Mouse (Mus musculus): ENCODE data around the gene Cd160. TPM values are rescaled to one million over a fixed set of nuclear protein-coding genes. Genes with fewer than 3 reads are reported as not detected.

Cd160 gene
- total RNA-seq, 1 experiment, result 0.36 TPM

DNA sequence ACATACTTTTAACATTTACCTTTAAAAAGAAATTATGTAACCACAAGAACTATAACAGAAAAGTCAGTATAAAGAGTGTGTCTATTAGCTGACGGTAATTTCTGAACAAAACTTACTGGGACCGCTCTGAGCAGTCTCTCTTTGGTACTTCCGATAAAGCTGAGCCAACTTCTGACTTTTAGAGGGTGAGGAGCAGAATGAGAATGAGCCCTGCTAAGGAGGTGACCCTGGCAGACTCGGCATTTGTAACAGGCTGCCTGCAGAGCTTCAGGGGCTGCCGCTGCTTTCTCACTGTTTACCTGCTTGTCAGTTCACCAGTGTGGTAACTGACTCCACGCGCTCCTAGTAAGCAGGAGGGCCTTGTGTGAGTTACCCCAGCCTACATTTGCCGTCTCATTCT, 46.9 kb downstream of the Cd160 start:
- peaks cover 2% of the 10 kb centered on the region; the same call in 1 of the 2 replicates for H3K36me3 ChIP-seq (ENCODE audit: control insufficient read depth, insufficient read depth, low read length, poor library complexity, severe bottlenecking)
- no peaks in the 10 kb centered on the region for H3K4me1 ChIP-seq (ENCODE audit: control insufficient read depth in 2 of 2, insufficient read depth in 2 of 2, low read length in 2 of 2, poor library complexity in 1 of 2)
- DNase-seq (ENCODE audit: low read depth, low spot score), result no peak
- no peak overlapping the region for H3K27ac ChIP-seq (ENCODE audit: insufficient read depth, low read depth, low read length, poor library complexity, severe bottlenecking)
- H3K9me3 ChIP-seq (ENCODE audit: control insufficient read depth, insufficient read depth, low read depth, low read length), result no peaks in the 10 kb centered on the region
- H3K4me3 ChIP-seq (ENCODE audit: insufficient read depth in 1 of 2, low read depth in 1 of 2, low read length in 2 of 2, poor library complexity in 1 of 2, severe bottlenecking in 1 of 2), result no peak overlapping the region
- TF ChIP-seq CHD2 (IDR thresholded peaks at IDR 0.05; ENCODE audit: low read depth, low read length) (no peak), ZC3H11A (IDR thresholded peaks at IDR 0.05; ENCODE audit: borderline replicate concordance, low read depth, low read length) (no peak), HCFC1 (IDR thresholded peaks at IDR 0.05; ENCODE audit: borderline replicate concordance, insufficient read depth, low read length) (no peak), ZNF384 (IDR thresholded peaks at IDR 0.05; ENCODE audit: low read depth, low read length) (no peak), MAFK (IDR thresholded peaks at IDR 0.05; ENCODE audit: insufficient read depth, low read depth, low read length) (no peak)
- in situ Hi-C loops (cut with MboI; ENCODE audit: low sequenced_read_pairs in 2 of 2, unreplicated experiment in 2 of 2), result no loop called here
- H3K9ac ChIP-seq (ENCODE audit: insufficient read depth, low read depth, low read length, poor library complexity, severe bottlenecking), result no peak overlapping the region

DNA sequence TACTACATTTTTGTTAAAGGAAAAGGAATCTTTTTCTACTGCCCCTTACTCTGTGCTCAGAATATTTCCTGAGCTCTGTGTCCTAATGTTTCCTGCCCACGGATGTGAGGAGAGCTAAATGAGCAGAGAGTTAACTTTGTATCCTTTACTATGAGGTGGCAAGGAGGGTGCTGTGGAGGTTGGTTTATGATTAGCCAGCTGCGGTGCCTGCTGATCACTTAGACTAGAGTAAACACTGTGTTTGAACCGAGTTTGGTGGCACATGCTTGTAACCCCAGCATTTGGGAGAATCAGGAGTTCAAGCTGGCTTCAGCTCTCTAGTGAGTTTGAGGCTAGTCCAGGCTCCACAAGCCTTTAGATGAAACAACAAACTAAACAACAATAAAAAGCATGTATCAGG, 52.0 kb downstream of the Cd160 start:
- DNase-seq (ENCODE audit: low read depth, low spot score), result no peak
- H3K36me3 ChIP-seq (ENCODE audit: control insufficient read depth, insufficient read depth, low read length, poor library complexity, severe bottlenecking), result no peaks in the 10 kb centered on the region
- H3K4me3 ChIP-seq (ENCODE audit: insufficient read depth in 1 of 2, low read depth in 1 of 2, low read length in 2 of 2, poor library complexity in 1 of 2, severe bottlenecking in 1 of 2), result no peak overlapping the region
- in situ Hi-C loops (cut with MboI; ENCODE audit: low sequenced_read_pairs in 2 of 2, unreplicated experiment in 2 of 2), result no loop called here
- H3K9me3 ChIP-seq (ENCODE audit: control insufficient read depth, insufficient read depth, low read depth, low read length), result no peaks in the 10 kb centered on the region
- H3K27ac ChIP-seq (ENCODE audit: insufficient read depth, low read depth, low read length, poor library complexity, severe bottlenecking), result no peak overlapping the region
- no peaks in the 10 kb centered on the region; a peak in 1 of 4 replicates for H3K4me1 ChIP-seq (ENCODE audit: control insufficient read depth in 2 of 2, insufficient read depth in 2 of 2, low read length in 2 of 2, poor library complexity in 1 of 2)
- TF ChIP-seq ZNF384 (IDR thresholded peaks at IDR 0.05; ENCODE audit: low read depth, low read length) (no peak), CHD2 (IDR thresholded peaks at IDR 0.05; ENCODE audit: low read depth, low read length) (no peak), MAFK (IDR thresholded peaks at IDR 0.05; ENCODE audit: insufficient read depth, low read depth, low read length) (no peak), ZC3H11A (IDR thresholded peaks at IDR 0.05; ENCODE audit: borderline replicate concordance, low read depth, low read length) (no peak), HCFC1 (IDR thresholded peaks at IDR 0.05; ENCODE audit: borderline replicate concordance, insufficient read depth, low read length) (no peak)
- H3K9ac ChIP-seq (ENCODE audit: insufficient read depth, low read depth, low read length, poor library complexity, severe bottlenecking), result no peak overlapping the region

DNA sequence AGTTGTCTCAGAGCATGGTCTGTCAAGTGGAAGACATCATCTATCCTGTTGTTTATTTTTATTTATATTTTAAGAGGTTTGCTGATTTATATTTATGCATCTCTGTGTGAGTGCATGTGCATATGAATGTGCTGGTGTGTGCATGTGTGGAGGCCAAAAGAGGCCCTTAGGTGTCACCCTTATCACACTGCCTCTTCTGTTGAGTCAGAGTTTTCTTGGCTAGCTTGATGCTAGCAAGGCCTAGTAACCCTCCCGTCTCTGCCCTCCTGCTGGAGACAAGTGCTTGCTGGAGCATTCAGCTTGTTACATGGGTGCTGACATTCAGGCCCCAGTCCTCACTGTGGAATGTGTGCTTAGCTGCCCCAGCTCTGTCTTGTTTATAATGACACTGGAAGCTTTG, 56.2 kb downstream of the Cd160 start:
- no peak for TF ChIP-seq MAFK (IDR thresholded peaks at IDR 0.05; ENCODE audit: insufficient read depth, low read depth, low read length)
- Histone ChIP-seq H3K9me3 (ENCODE audit: control insufficient read depth, insufficient read depth, low read depth, low read length) (no peaks in the 10 kb centered on the region), H3K27ac (ENCODE audit: insufficient read depth, low read depth, low read length, poor library complexity, severe bottlenecking) (no peak overlapping the region), H3K4me3 (ENCODE audit: insufficient read depth in 1 of 2, low read depth in 1 of 2, low read length in 2 of 2, poor library complexity in 1 of 2, severe bottlenecking in 1 of 2) (no peak overlapping the region), H3K9ac (ENCODE audit: insufficient read depth, low read depth, low read length, poor library complexity, severe bottlenecking) (no peak overlapping the region), H3K36me3 (ENCODE audit: control insufficient read depth, insufficient read depth, low read length, poor library complexity, severe bottlenecking) (no peaks in the 10 kb centered on the region), H3K4me1 (ENCODE audit: control insufficient read depth in 2 of 2, insufficient read depth in 2 of 2, low read length in 2 of 2, poor library complexity in 1 of 2) (no peaks in the 10 kb centered on the region; a peak in 1 of 4 replicates)
- DNase-seq (ENCODE audit: low read depth, low spot score), result no peak
- in situ Hi-C loops (cut with MboI; ENCODE audit: low sequenced_read_pairs in 2 of 2, unreplicated experiment in 2 of 2), result no loop called here

DNA sequence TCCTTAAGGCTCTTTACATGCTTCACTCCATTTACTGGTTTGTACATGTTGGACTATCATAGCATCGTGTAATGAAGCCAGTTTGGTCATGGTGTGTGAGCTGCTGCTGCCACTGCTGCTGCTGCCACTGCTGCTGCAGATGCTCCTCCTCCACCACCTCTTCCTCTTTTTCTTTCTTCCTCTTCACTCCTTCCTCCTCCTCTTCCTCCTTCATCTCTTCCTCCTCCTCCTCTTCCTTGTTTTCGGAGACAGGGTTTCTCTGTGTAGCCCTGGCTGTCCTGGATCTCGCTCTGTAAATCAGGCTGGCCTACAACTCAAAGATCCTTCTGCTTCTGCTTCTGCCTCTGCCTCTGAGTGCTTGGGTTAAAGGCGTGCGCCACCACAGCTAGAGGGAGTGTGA, 59.2 kb downstream of the Cd160 start:
- in situ Hi-C loops (cut with MboI; ENCODE audit: low sequenced_read_pairs in 2 of 2, unreplicated experiment in 2 of 2), result no loop called here
- Histone ChIP-seq H3K27ac (ENCODE audit: insufficient read depth, low read depth, low read length, poor library complexity, severe bottlenecking) (no peak overlapping the region), H3K4me1 (ENCODE audit: control insufficient read depth in 2 of 2, insufficient read depth in 2 of 2, low read length in 2 of 2, poor library complexity in 1 of 2) (no peaks in the 10 kb centered on the region; a peak in 1 of 4 replicates), H3K36me3 (ENCODE audit: control insufficient read depth, insufficient read depth, low read length, poor library complexity, severe bottlenecking) (no peaks in the 10 kb centered on the region), H3K9ac (ENCODE audit: insufficient read depth, low read depth, low read length, poor library complexity, severe bottlenecking) (no peak overlapping the region), H3K9me3 (ENCODE audit: control insufficient read depth, insufficient read depth, low read depth, low read length) (no peaks in the 10 kb centered on the region), H3K4me3 (ENCODE audit: insufficient read depth in 1 of 2, low read depth in 1 of 2, low read length in 2 of 2, poor library complexity in 1 of 2, severe bottlenecking in 1 of 2) (no peak overlapping the region)
- no peak for DNase-seq (ENCODE audit: low read depth, low spot score)
- no peak for TF ChIP-seq CHD2 (IDR thresholded peaks at IDR 0.05; ENCODE audit: low read depth, low read length)
- TF ChIP-seq ZC3H11A (IDR thresholded peaks at IDR 0.05; ENCODE audit: borderline replicate concordance, low read depth, low read length), result no peak
- TF ChIP-seq MAFK (IDR thresholded peaks at IDR 0.05; ENCODE audit: insufficient read depth, low read depth, low read length), result no peak
- no peak for TF ChIP-seq HCFC1 (IDR thresholded peaks at IDR 0.05; ENCODE audit: borderline replicate concordance, insufficient read depth, low read length)
- no peak for TF ChIP-seq ZNF384 (IDR thresholded peaks at IDR 0.05; ENCODE audit: low read depth, low read length)

DNA sequence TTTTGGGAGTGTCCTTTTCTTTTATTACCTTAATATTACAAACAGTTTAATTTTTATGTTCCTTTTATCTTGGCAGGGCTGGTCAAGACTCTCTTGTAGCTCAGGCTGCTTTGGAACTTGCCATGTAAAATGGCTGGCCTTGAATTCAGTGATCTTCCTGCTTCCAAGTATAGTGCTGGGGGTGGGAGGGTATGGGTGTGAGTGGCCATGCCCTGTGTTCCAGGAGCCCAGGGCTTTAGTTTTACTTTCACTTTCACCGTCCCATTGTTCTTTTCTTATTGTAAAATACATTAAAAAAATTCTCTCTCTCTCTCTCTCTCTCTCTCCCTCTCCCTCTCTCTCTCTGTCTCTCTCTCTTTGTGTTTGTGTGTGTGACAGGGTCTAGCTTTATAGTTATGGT, 64.6 kb downstream of the Cd160 start:
- in situ Hi-C loops (cut with MboI; ENCODE audit: low sequenced_read_pairs in 2 of 2, unreplicated experiment in 2 of 2), result no loop called here
- TF ChIP-seq ZNF384 (IDR thresholded peaks at IDR 0.05; ENCODE audit: low read depth, low read length), result no peak
- TF ChIP-seq CHD2 (IDR thresholded peaks at IDR 0.05; ENCODE audit: low read depth, low read length), result no peak
- TF ChIP-seq HCFC1 (IDR thresholded peaks at IDR 0.05; ENCODE audit: borderline replicate concordance, insufficient read depth, low read length), result no peak
- no peak for TF ChIP-seq ZC3H11A (IDR thresholded peaks at IDR 0.05; ENCODE audit: borderline replicate concordance, low read depth, low read length)
- no peak for TF ChIP-seq MAFK (IDR thresholded peaks at IDR 0.05; ENCODE audit: insufficient read depth, low read depth, low read length)
- H3K27ac ChIP-seq (ENCODE audit: insufficient read depth, low read depth, low read length, poor library complexity, severe bottlenecking), result no peak overlapping the region
- peaks cover 6% of the 10 kb centered on the region; the same call in 1 of the 2 replicates for H3K36me3 ChIP-seq (ENCODE audit: control insufficient read depth, insufficient read depth, low read length, poor library complexity, severe bottlenecking)
- DNase-seq (ENCODE audit: low read depth, low spot score), result no peak
- H3K4me3 ChIP-seq (ENCODE audit: insufficient read depth in 1 of 2, low read depth in 1 of 2, low read length in 2 of 2, poor library complexity in 1 of 2, severe bottlenecking in 1 of 2), result no peak overlapping the region
- 0 out of 2 replicates have a peak, but pooled peaks cover 5% of the 10 kb centered on the region for H3K9me3 ChIP-seq (ENCODE audit: control insufficient read depth, insufficient read depth, low read depth, low read length)
- H3K9ac ChIP-seq (ENCODE audit: insufficient read depth, low read depth, low read length, poor library complexity, severe bottlenecking), result no peak overlapping the region
- no peaks in the 10 kb centered on the region for H3K4me1 ChIP-seq (ENCODE audit: control insufficient read depth in 2 of 2, insufficient read depth in 2 of 2, low read length in 2 of 2, poor library complexity in 1 of 2)
